Mouse (Mus musculus) ES-E14 (cell line): ENCODE measurements around the gene Csrnp1.

Experiments
- CHD2 ChIP-seq: IDR thresholded peaks from 2 replicates; pipeline ENCODE4 v1.6.1; 2014; ENCODE audit warnings: mild to moderate bottlenecking, low read depth, low read length, inconsistent platforms
- HCFC1 ChIP-seq: IDR thresholded peaks from 2 replicates; pipeline ENCODE4 v1.6.1; 2012; ENCODE audit warnings: low read length, inconsistent platforms, borderline replicate concordance; ENCODE audit not compliant: insufficient read depth
- MAFK ChIP-seq: IDR thresholded peaks from 2 replicates; pipeline ENCODE4 v1.6.1; 2014; ENCODE audit warnings: mild to moderate bottlenecking, low read depth, low read length, inconsistent platforms; ENCODE audit not compliant: insufficient read depth
- ZC3H11A ChIP-seq: IDR thresholded peaks from 2 replicates; pipeline ENCODE4 v1.6.1; 2012; ENCODE audit warnings: low read depth, mild to moderate bottlenecking, inconsistent platforms, low read length, borderline replicate concordance
- ZNF384 ChIP-seq: IDR thresholded peaks from 2 replicates; pipeline ENCODE4 v1.6.1; 2012; ENCODE audit warnings: low read depth, low read length, inconsistent platforms

- TF ChIP-seq MAFK (no peak), ZC3H11A (no peak), HCFC1 (no peak), ZNF384 (no peak), CHD2 (no peak)
Measured at GRCm38 (mm10) chr9:119943326-119943725, 41.1 kb downstream of the Csrnp1 start.
